Mouse (Mus musculus): ENCODE measurements around the gene Tigd4.

The Tigd4 gene

GRCm38 (mm10) chr3:84615050-84615855 lies 21.9 kb downstream of the Tigd4 start:
- DNase-seq = peak; percentile 50

- DNase-seq = no peak
Measured at GRCm38 (mm10) chr3:84615856-84616225, 22.5 kb downstream of the Tigd4 start.

- no peak for DNase-seq
Measured at GRCm38 (mm10) chr3:84618627-84619026, 25.3 kb downstream of the Tigd4 start.

- no peak for DNase-seq
Measured at GRCm38 (mm10) chr3:84619056-84619455, 25.7 kb downstream of the Tigd4 start.

GRCm38 (mm10) chr3:84619725-84620124 lies 26.4 kb downstream of the Tigd4 start:
- DNase-seq = no peak

- peak; percentile 23 for DNase-seq
Measured at GRCm38 (mm10) chr3:84622026-84622425, 28.7 kb downstream of the Tigd4 start.

- DNase-seq = no peak
Measured at GRCm38 (mm10) chr3:84631586-84631985, 38.2 kb downstream of the Tigd4 start.

- no peak for DNase-seq
Measured at GRCm38 (mm10) chr3:84637095-84637494, 43.7 kb downstream of the Tigd4 start.

- no peak for DNase-seq
Measured at GRCm38 (mm10) chr3:84637890-84638578, 44.7 kb downstream of the Tigd4 start.

GRCm38 (mm10) chr3:84638858-84639257 lies 45.5 kb downstream of the Tigd4 start:
- no peak for DNase-seq

- peak; percentile 56 for DNase-seq
Measured at GRCm38 (mm10) chr3:84639767-84640500, 46.6 kb downstream of the Tigd4 start.

GRCm38 (mm10) chr3:84640536-84640935 lies 47.2 kb downstream of the Tigd4 start:
- no peak for DNase-seq

- no peak for DNase-seq
Measured at GRCm38 (mm10) chr3:84641391-84641790, 48.0 kb downstream of the Tigd4 start.

GRCm38 (mm10) chr3:84642942-84643341 lies 49.6 kb downstream of the Tigd4 start:
- no peak for DNase-seq

- DNase-seq = no peak
Measured at GRCm38 (mm10) chr3:84645156-84646006, 52.0 kb downstream of the Tigd4 start.

- DNase-seq = no peak
Measured at GRCm38 (mm10) chr3:84646007-84646290, 52.6 kb downstream of the Tigd4 start.

GRCm38 (mm10) chr3:84646331-84646845 lies 53.0 kb downstream of the Tigd4 start:
- no peak for DNase-seq
